Mouse (Mus musculus) G1E-ER4 (cell line): Measurements from ENCODE around the gene Tex26. TPM values are rescaled to one million over a fixed set of nuclear protein-coding genes. Genes with fewer than 3 reads are reported as not detected.

Source experiments
- GATA1 ChIP-seq: IDR thresholded peaks from one replicate; pipeline ENCODE4 v1.8.0; 2012; ENCODE audit warnings: low read length, inconsistent platforms
- polyA plus RNA-seq: library from polyadenylated mRNA; stranded (reverse); fragments of >175 nt; gene quantifications from 2 replicates; pipeline ENCODE4 v1.2.3, GENCODE M21; 2012

Tex26 gene
- not detected in 2 replicates for polyA plus RNA-seq

- TF ChIP-seq GATA1, result no peak
These were observed at the start of gene Tex26 for GRCm38 (mm10) chr5:149439531-149440179. TSS of gene Tex26 (plus strand) at chr5:149439660.

- TF ChIP-seq GATA1, result no peak
These were observed 47.7 kb upstream of the Tex26 start for GRCm38 (mm10) chr5:149391574-149392375.

- TF ChIP-seq GATA1, result no peak
These were observed 47.0 kb upstream of the Tex26 start for GRCm38 (mm10) chr5:149392420-149392988.

GRCm38 (mm10) chr5:149401446-149401975 is 37.9 kb upstream of the Tex26 start:
- no peak for TF ChIP-seq GATA1

DNA sequence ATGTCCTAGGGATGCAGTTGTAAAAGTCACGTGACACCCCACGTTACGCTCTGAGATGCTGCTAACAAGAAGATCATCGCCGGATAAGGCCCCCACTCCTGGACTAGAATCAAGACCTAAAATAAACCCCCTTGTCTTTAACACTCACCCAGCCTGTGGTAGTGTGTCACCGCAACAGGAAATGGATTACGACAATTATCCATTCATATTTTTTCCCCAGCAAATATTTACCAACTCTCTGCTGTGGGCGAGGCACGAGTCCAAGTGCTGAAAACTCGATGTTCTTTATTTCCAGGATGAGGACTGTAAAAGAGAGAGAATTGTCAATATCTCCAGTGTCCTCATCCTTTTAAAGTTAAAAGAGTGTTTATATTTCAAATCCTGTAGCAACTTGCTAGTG is 37.4 kb upstream of the Tex26 start:
- TF ChIP-seq GATA1, result no peak

- no peak for TF ChIP-seq GATA1
These were observed 36.1 kb upstream of the Tex26 start for GRCm38 (mm10) chr5:149403386-149403785.

GRCm38 (mm10) chr5:149404710-149405109 is 34.8 kb upstream of the Tex26 start:
- no peak for TF ChIP-seq GATA1

- TF ChIP-seq GATA1, result no peak
These were observed 32.6 kb upstream of the Tex26 start for GRCm38 (mm10) chr5:149406791-149407276.

- no peak for TF ChIP-seq GATA1
These were observed 30.0 kb upstream of the Tex26 start for GRCm38 (mm10) chr5:149409502-149409901.

DNA sequence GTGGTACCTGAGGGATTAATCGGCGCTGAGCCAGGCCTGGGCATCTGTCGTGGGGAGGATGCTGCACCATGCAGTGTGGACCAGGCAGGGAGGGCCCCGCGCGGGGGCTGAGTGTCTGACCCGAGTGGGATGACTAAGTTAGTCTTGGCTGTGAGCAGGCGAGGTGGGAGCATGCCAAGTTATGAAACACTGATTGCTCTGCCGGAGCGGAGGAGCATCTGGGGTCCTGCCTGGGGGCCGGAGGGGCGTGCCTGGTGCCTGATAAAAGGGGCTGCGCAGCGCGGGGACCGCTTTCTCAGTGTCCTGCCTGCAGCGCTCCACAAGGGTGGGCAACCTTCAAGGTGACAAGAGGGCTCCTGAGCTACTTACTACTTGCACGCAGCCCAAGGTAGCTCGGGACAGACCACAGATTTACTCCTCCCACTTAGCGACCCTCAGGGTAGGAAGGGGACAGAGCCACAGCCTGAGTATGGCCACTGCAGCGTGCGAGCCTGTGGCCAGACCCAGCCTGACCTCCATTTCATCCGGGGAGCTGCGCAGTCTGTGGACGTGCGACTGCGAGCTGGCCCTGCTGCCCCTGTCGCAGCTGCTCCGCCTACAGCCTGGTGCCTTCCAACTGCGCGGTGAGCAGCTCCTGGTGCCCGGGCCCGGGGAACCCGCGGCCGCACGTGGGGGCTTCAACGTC is 27.8 kb upstream of the Tex26 start, which contains the start of gene Medag:
Medag (plus strand) TSS at position 241 of the 685 bp plus-strand sequence.
- no peak for TF ChIP-seq GATA1

DNA sequence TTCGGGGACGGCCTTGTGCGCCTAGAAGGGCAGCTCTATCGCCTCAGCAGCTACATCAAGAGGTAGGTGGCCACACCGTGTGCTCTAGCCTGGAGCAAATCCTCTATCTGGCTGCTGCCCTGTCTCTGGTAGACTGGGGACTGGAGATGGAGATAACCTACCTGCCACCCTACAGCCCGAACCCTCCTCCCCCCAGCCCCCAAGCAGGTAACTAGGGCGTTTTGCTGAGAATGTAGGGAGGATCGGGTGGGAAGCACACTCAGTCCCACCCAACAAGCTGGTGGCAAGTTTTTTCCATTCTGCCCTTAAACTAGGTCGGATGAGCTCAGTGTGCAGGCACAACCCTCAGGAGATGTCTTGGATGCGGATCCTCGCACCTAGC is 27.3 kb upstream of the Tex26 start:
- no peak for TF ChIP-seq GATA1

- TF ChIP-seq GATA1, result no peak
These were observed 26.8 kb upstream of the Tex26 start for GRCm38 (mm10) chr5:149412671-149413070.

DNA sequence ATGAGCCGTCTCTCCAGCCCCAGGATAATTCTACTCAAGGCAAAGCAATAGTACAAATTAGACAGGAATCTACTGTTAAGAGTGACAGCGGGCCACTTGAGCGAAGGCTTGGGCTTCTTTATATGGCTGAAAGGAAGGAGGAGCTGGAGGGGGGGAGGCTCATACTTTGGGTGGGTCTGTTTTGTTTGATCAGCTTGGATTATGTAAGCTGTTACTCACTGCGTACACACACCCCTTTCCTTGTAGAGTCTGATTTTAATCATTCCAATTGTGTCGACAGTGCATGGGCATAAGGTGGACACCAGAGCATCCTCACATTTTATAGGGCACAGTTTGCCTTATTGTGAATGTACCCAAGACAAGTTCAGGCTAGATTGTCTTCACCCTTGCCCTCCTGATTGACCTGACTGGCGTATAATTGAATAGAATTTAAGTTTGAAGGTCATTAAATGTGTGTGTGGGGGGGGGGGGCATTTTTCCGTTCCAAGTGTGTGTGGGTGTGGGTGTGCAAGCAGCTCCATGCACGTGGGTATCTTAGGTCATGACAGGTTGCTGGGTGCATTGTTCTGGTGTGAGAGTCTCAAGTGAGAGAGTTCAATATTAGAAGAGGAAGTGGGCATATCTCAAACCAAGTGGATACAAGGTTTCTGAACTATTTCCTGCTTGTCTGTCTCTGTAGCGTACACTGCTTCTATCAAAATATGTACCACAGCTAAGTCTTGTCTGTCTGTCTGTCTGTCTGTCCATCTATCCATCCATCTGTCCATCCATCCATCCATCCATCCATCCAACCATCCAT is 24.9 kb upstream of the Tex26 start:
- no peak for TF ChIP-seq GATA1

DNA sequence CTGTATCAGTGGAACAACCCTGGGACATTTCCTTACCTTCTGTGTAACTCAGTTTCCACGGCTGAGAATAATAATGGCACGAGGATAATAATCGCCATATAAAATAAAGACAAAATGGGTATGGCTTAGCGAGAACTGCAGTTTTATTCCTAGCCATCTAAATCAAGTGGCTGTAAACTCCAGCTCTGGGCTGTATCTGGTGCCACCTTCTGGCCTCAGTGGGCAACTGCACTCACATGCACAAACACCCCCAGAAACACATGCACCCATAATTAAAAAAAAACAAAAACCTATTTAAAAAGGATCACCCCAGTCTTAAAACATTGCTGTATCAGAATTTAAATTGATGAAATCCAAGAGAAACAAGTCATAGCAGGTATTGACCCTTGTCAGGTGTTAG is 22.1 kb upstream of the Tex26 start:
- no peak for TF ChIP-seq GATA1

DNA sequence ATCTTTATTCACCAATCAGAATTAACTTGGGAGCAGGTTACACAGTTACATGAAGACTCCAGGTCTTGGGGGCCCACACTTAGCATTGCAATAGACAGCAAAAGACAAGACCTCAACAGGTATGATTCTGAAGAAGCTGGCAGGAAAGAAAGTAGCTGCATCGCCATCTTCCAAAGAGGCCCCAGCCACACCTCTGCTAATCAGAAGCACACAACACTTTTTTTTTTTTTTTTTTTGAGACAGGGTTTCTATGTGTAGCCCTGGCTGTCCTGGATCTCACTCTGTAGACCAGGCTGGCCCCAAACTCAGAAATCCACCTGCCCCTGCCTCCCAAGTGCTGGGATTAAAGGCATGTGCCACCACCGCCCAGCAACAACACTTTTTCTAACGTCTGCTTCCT is 12.9 kb upstream of the Tex26 start:
- TF ChIP-seq GATA1, result no peak
